Comparison of ENCODE assay signal across 9 mouse cellular contexts in the genomic region with DNA sequence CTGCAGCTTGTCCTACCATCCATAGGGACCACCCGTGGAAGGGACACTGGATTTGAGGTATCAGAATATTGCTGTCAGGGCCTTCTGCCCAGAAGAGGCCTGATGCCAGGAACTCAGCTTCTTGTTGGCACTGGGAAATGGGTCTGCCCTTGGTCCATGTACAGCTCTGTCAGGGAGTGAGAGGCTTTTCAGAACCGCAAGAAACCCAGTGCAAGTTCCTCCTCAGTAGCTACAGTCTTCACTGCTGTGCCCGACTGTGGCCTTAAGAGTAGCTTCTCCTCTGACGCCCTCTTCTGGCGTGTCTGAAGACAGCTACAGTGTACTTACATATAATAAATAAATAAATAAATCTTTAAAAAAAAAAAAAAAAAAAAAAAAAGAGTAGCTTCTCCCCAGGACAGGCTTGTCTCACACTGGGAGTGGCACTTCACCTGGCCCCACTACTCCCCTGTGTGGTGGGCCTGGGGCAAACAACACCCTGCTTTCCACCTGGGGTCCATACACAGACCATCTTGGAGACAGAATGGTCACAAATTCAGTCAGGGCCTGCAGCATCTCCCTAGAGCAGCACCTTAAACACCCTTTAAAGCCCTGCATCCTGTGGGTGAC. TPM values are rescaled to one million over a fixed set of nuclear protein-coding genes. Genes with fewer than 3 reads are reported as not detected.
DNase-seq lines count a peak whose midpoint lies in the region; ATAC-seq and TF ChIP-seq lines count a peak whose summit lies in the region.
"Had no signal": no experiment of that assay in that cellular context is flagged by ENCODE, and none has a peak within 500 bp of the region (broad histone marks: within the 10 kb centered on the region; RNA-seq: fewer than 3 reads in every experiment).

No protein-coding gene starts in this region.

- H3K27me3 ChIP-seq in kidney, adult 2 months (replicated peaks; ENCODE audit: control insufficient read depth, insufficient read depth, low read length), result no peaks in the 10 kb centered on the region
- no peaks in the 10 kb centered on the region for H3K27me3 ChIP-seq in MEL (ENCODE audit: control insufficient read depth in 1 of 2, insufficient read depth in 2 of 2, low read length in 2 of 2)
- no peaks in the 10 kb centered on the region for H3K27me3 ChIP-seq in intestine, embryonic 16.5 days (replicated peaks; ENCODE audit: control insufficient read depth, insufficient read depth, low read length)
- H3K27me3 ChIP-seq in midbrain, embryonic 14.5 days (ENCODE audit: control insufficient read depth, insufficient read depth, low read length), result no peaks in the 10 kb centered on the region
- H3K27me3 ChIP-seq: stomach, embryonic 15.5 days had no signal

- peak; percentile 39 for TF ChIP-seq CTCF in kidney, adult 2 months (conservative IDR thresholded peaks at IDR 0.05; ENCODE audit: insufficient read depth, insufficient read length, low read depth, low read length)
- peak; percentile 7 to 38 (median 38); a peak in 3 of 6 replicates for TF ChIP-seq CTCF in MEL (IDR thresholded peaks at IDR 0.05 in 2 of 3, conservative IDR thresholded peaks at IDR 0.05 in 1 of 3; ENCODE audit: control insufficient read depth in 1 of 3, insufficient read depth in 1 of 3, low read depth in 2 of 3, low read length in 3 of 3, poor library complexity in 1 of 3, severe bottlenecking in 1 of 3)

- no peaks in the 10 kb centered on the region; the same call in 1 of the 2 replicates for H3K4me1 ChIP-seq in kidney, adult 2 months (ENCODE audit: control insufficient read depth, insufficient read depth, low read length)
- peaks cover 0 to 4% of the 10 kb centered on the region in 2 experiments; a peak in 2 of 4 replicates for H3K4me1 ChIP-seq in MEL (ENCODE audit: control insufficient read depth in 1 of 2, insufficient read depth in 2 of 2, low read length in 2 of 2)
- H3K4me1 ChIP-seq in intestine, embryonic 16.5 days (ENCODE audit: control insufficient read depth, insufficient read depth, low read length), result peaks cover 6% of the 10 kb centered on the region
- H3K4me1 ChIP-seq in midbrain, embryonic 14.5 days (ENCODE audit: control insufficient read depth, insufficient read depth, low read length), result peaks cover 15% of the 10 kb centered on the region

- no peak for DNase-seq in kidney, adult 2 months
- DNase-seq in kidney, adult 11 months, result no peak
- DNase-seq in MEL (ENCODE audit: low read depth, low spot score), result peak; percentile 70
- DNase-seq in embryo, embryonic 10 days (ENCODE audit: low spot score), result peak; percentile 75
- DNase-seq in midbrain, embryonic 14.5 days, result peak; percentile 83
- DNase-seq in layer of hippocampus, adult 8-10 months (ENCODE audit: low spot score in 2 of 2), result no peak
- DNase-seq in layer of hippocampus, adult 9-11 months, result no peak

- no peaks in the 10 kb centered on the region; the same call in 1 of the 2 replicates for H3K36me3 ChIP-seq in kidney, adult 2 months (ENCODE audit: control insufficient read depth, insufficient read depth, low read length)
- H3K36me3 ChIP-seq in MEL (ENCODE audit: control insufficient read depth in 1 of 2, insufficient read depth in 2 of 2, low read length in 2 of 2), result peaks cover 0 to 3% of the 10 kb centered on the region in 2 experiments; a peak in 2 of 4 replicates
- H3K36me3 ChIP-seq in intestine, embryonic 16.5 days (ENCODE audit: control insufficient read depth, insufficient read depth, low read length), result peaks cover 23% of the 10 kb centered on the region
- H3K36me3 ChIP-seq in midbrain, embryonic 14.5 days (ENCODE audit: control insufficient read depth, insufficient read depth, low read length), result peaks cover 47% of the 10 kb centered on the region

- H3K27ac ChIP-seq in kidney, adult 2 months (ENCODE audit: insufficient read depth, low read depth, low read length), result no peak overlapping the region
- no peak overlapping the region for H3K27ac ChIP-seq in MEL (ENCODE audit: control insufficient read depth, low read depth, low read length)
- H3K27ac ChIP-seq in intestine, embryonic 16.5 days (ENCODE audit: low read length), result no peak overlapping the region
- H3K27ac ChIP-seq in midbrain, embryonic 14.5 days (replicated peaks; ENCODE audit: low read depth, low read length), result peak overlapping the region; percentile 69
- H3K27ac ChIP-seq: stomach, embryonic 15.5 days had no signal

- TF ChIP-seq POLR2A in kidney, adult 2 months (IDR thresholded peaks at IDR 0.05; ENCODE audit: low read depth, low read length), result no peak
- TF ChIP-seq POLR2A in MEL (IDR thresholded peaks at IDR 0.05; ENCODE audit: control insufficient read depth in 1 of 2, insufficient read depth in 1 of 2, low read depth in 1 of 2, low read length in 2 of 2, poor library complexity in 1 of 2), result no peak

- WGBS in kidney, adult 2 months, result 35% methylated on average over 5 of the region's 5 CpGs
- 42% methylated on average over 5 of the region's 5 CpGs for WGBS in intestine, embryonic 16.5 days
- 22% methylated on average over 5 of the region's 5 CpGs for WGBS in midbrain, embryonic 14.5 days

- TF ChIP-seq RAD21 in MEL (IDR thresholded peaks at IDR 0.05; ENCODE audit: low read depth, low read length), result peak; percentile 39

- no peak for ATAC-seq in intestine, embryonic 16.5 days
- ATAC-seq in midbrain, embryonic 14.5 days (ENCODE audit: low FRiP score, low TSS enrichment), result no peak

- H3K9me3 ChIP-seq in MEL (replicated peaks; ENCODE audit: insufficient read depth, low read length), result no peaks in the 10 kb centered on the region
- H3K9me3 ChIP-seq in intestine, embryonic 16.5 days (ENCODE audit: control insufficient read depth, low read length), result no peaks in the 10 kb centered on the region
- no peaks in the 10 kb centered on the region for H3K9me3 ChIP-seq in midbrain, embryonic 14.5 days (ENCODE audit: control insufficient read depth, low read length)
- H3K9me3 ChIP-seq: stomach, embryonic 15.5 days had no signal

- no peak overlapping the region for H3K4me2 ChIP-seq in intestine, embryonic 16.5 days (ENCODE audit: low read depth, low read length)
- H3K4me2 ChIP-seq in midbrain, embryonic 14.5 days (ENCODE audit: low read length), result no peak overlapping the region
- H3K4me2 ChIP-seq: stomach, embryonic 15.5 days had no signal

- TF ChIP-seq EP300 in MEL (IDR thresholded peaks at IDR 0.05; ENCODE audit: low read depth in 1 of 2, low read length in 2 of 2), result no peak

- H3K4me3 ChIP-seq in kidney, adult 2 months (ENCODE audit: insufficient read depth, low read depth, low read length), result no peak overlapping the region
- H3K4me3 ChIP-seq in MEL (ENCODE audit: control insufficient read depth in 1 of 2, insufficient read depth in 1 of 2, low read depth in 2 of 2, low read length in 2 of 2), result no peak overlapping the region
- no peak overlapping the region for H3K4me3 ChIP-seq in intestine, embryonic 16.5 days (ENCODE audit: low read length)
- H3K4me3 ChIP-seq in midbrain, embryonic 14.5 days (replicated peaks; ENCODE audit: low read depth, low read length), result no peak overlapping the region
- H3K4me3 ChIP-seq: stomach, embryonic 15.5 days had no signal

- H3K79me2 ChIP-seq in MEL (ENCODE audit: control insufficient read depth, insufficient read depth, low read length, poor library complexity), result peaks cover 8% of the 10 kb centered on the region

- H3K9ac ChIP-seq in MEL (ENCODE audit: control insufficient read depth, low read depth, low read length, poor library complexity, severe bottlenecking), result no peak overlapping the region
- H3K9ac ChIP-seq in intestine, embryonic 16.5 days (ENCODE audit: low read depth, low read length), result peak overlapping the region; percentile 34; the same call in 1 of the 2 replicates
- peak overlapping the region; percentile 29; the same call in 1 of the 2 replicates for H3K9ac ChIP-seq in midbrain, embryonic 14.5 days (replicated peaks; ENCODE audit: low read length)
- H3K9ac ChIP-seq: stomach, embryonic 15.5 days had no signal

RNA-seq across cellular contexts. Expression of gene Ndufs7, which starts 4.0 kb away (rescaled TPM):
- 1,001 and 1,041 TPM in 2 replicates for polyA plus RNA-seq in kidney, adult 2 months (2012; rRNA removed)
- 341 and 377 TPM in 2 replicates for total RNA-seq in MEL (2012; rRNA removed)
- polyA plus RNA-seq in MEL (2012; ENCODE audit: insufficient read depth in 1 of 2, insufficient read length in 2 of 2, low read depth in 1 of 2, low replicate concordance in 2 of 2, missing spikeins in 1 of 2), result 100 to 1,000 TPM in 1 of 2 experiments, not detected in 1; 458 TPM
- polyA plus RNA-seq in intestine, embryonic 16.5 days (2015; fragmentation: Nextera tagmentation; extraction: Ambion mirVana), result 604 and 616 TPM in 2 replicates
- polyA plus RNA-seq in midbrain, embryonic 14.5 days (2014; fragmentation: Nextera tagmentation; extraction: Ambion mirVana), result 274 and 323 TPM in 2 replicates
- 100 to 1,000 TPM; 190 to 206 (median 201) TPM for total RNA-seq in layer of hippocampus, adult 8-10 months (2022)

RNA-seq across cellular contexts. Expression of gene Gamt, which starts 15.9 kb away (rescaled TPM):
- 66.7 and 68.4 TPM in 2 replicates for polyA plus RNA-seq in kidney, adult 2 months (2012; rRNA removed)
- total RNA-seq in MEL (2012; rRNA removed), result 4.1 and 6.0 TPM in 2 replicates
- 1 to 10 TPM in 1 of 2 experiments, not detected in 1; 8.4 TPM for polyA plus RNA-seq in MEL (2012; ENCODE audit: insufficient read depth in 1 of 2, insufficient read length in 2 of 2, low read depth in 1 of 2, low replicate concordance in 2 of 2, missing spikeins in 1 of 2)
- polyA plus RNA-seq in intestine, embryonic 16.5 days (2015; fragmentation: Nextera tagmentation; extraction: Ambion mirVana), result 91.0 and 106 TPM in 2 replicates
- 15.1 and 16.7 TPM in 2 replicates for polyA plus RNA-seq in midbrain, embryonic 14.5 days (2014; fragmentation: Nextera tagmentation; extraction: Ambion mirVana)
- total RNA-seq in layer of hippocampus, adult 8-10 months (2022), result 10 to 100 TPM; 22.4 to 34.7 (median 27.9) TPM

RNA-seq across cellular contexts. Expression of gene Dazap1, which starts 16.4 kb away (rescaled TPM):
- polyA plus RNA-seq in kidney, adult 2 months (2012; rRNA removed), result 45.6 and 49.1 TPM in 2 replicates
- 159 and 166 TPM in 2 replicates for total RNA-seq in MEL (2012; rRNA removed)
- 100 to 1,000 TPM in 1 of 2 experiments, not detected in 1; 236 TPM for polyA plus RNA-seq in MEL (2012; ENCODE audit: insufficient read depth in 1 of 2, insufficient read length in 2 of 2, low read depth in 1 of 2, low replicate concordance in 2 of 2, missing spikeins in 1 of 2)
- 36.8 and 37.6 TPM in 2 replicates for polyA plus RNA-seq in intestine, embryonic 16.5 days (2015; fragmentation: Nextera tagmentation; extraction: Ambion mirVana)
- 42.5 and 49.3 TPM in 2 replicates for polyA plus RNA-seq in midbrain, embryonic 14.5 days (2014; fragmentation: Nextera tagmentation; extraction: Ambion mirVana)
- 10 to 100 TPM; 84.8 to 98.3 (median 91.6) TPM for total RNA-seq in layer of hippocampus, adult 8-10 months (2022)

RNA-seq across cellular contexts. Expression of gene Mum1, which starts 18.7 kb away (rescaled TPM):
- polyA plus RNA-seq in kidney, adult 2 months (2012; rRNA removed), result 25.6 and 30.4 TPM in 2 replicates
- total RNA-seq in MEL (2012; rRNA removed), result 34.8 and 35.3 TPM in 2 replicates
- 10 to 100 TPM; 34.0 to 55.2 TPM for polyA plus RNA-seq in MEL (2012; ENCODE audit: insufficient read depth in 1 of 2, insufficient read length in 2 of 2, low read depth in 1 of 2, low replicate concordance in 2 of 2, missing spikeins in 1 of 2)
- polyA plus RNA-seq in intestine, embryonic 16.5 days (2015; fragmentation: Nextera tagmentation; extraction: Ambion mirVana), result 40.9 and 42.4 TPM in 2 replicates
- 51.5 and 65.4 TPM in 2 replicates for polyA plus RNA-seq in midbrain, embryonic 14.5 days (2014; fragmentation: Nextera tagmentation; extraction: Ambion mirVana)
- total RNA-seq in layer of hippocampus, adult 8-10 months (2022), result 10 to 100 TPM; 44.5 to 51.5 (median 45.6) TPM

RNA-seq across cellular contexts. Expression of gene Rps15, which starts 47.4 kb away (rescaled TPM):
- polyA plus RNA-seq in kidney, adult 2 months (2012; rRNA removed), result 1,371 and 1,777 TPM in 2 replicates
- 3,963 and 4,320 TPM in 2 replicates for total RNA-seq in MEL (2012; rRNA removed)
- polyA plus RNA-seq in MEL (2012; ENCODE audit: insufficient read depth in 1 of 2, insufficient read length in 2 of 2, low read depth in 1 of 2, low replicate concordance in 2 of 2, missing spikeins in 1 of 2), result 1,000 to 10,000 TPM; 1,331 to 3,905 TPM
- 894 and 922 TPM in 2 replicates for polyA plus RNA-seq in intestine, embryonic 16.5 days (2015; fragmentation: Nextera tagmentation; extraction: Ambion mirVana)
- polyA plus RNA-seq in midbrain, embryonic 14.5 days (2014; fragmentation: Nextera tagmentation; extraction: Ambion mirVana), result 622 and 707 TPM in 2 replicates
- 1,000 to 10,000 TPM in 1 of 4 experiments, 100 to 1,000 TPM in 3; 755 to 1,005 (median 888) TPM for total RNA-seq in layer of hippocampus, adult 8-10 months (2022)

Comparison
In these comparisons a context has a peak if more than half of its experiments do, and no peak if none do; other contexts are left out.
1. DNase-seq: peak in MEL (single experiment), embryo, embryonic 10 days (single experiment) and midbrain, embryonic 14.5 days (single experiment); none in kidney, adult 2 months (single experiment), kidney, adult 11 months (single experiment), layer of hippocampus, adult 8-10 months (0 of 2) and layer of hippocampus, adult 9-11 months (single experiment).